Mouse (Mus musculus) ES-E14 (cell line): ENCODE data around the gene Gripap1. TPM values are rescaled to one million over a fixed set of nuclear protein-coding genes. Genes with fewer than 3 reads are reported as not detected.

Source experiments
- DNase-seq: peaks from one replicate; pipeline ENCODE4 v3.0.0-alpha.2; 2013; ENCODE audit warnings: low read depth, low spot score
- H3K27ac ChIP-seq: 2 replicates; pipeline ENCODE4 v1.5.1; 2012; ENCODE audit warnings: low read depth, mild to moderate bottlenecking, low read length, moderate library complexity, mixed read lengths; ENCODE audit not compliant: poor library complexity, insufficient read depth, severe bottlenecking
- H3K36me3 ChIP-seq: 2 replicates; pipeline ENCODE4 v1.6.1; 2012; ENCODE audit warnings: mild to moderate bottlenecking, low read length, moderate library complexity, mixed read lengths; ENCODE audit not compliant: control insufficient read depth, poor library complexity, insufficient read depth, severe bottlenecking
- H3K4me1 ChIP-seq, 2 experiments: fragments of 150-350 bp in 1 of 2; sonication (generic) in 1 of 2; 2 replicates each; pipeline ENCODE4 v1.6.1; 2012; ENCODE audit warnings: low read length in 2 of 2, mild to moderate bottlenecking in 1 of 2, mixed read lengths in 1 of 2; ENCODE audit not compliant: control insufficient read depth in 2 of 2, insufficient read depth in 2 of 2, poor library complexity in 1 of 2
- H3K4me3 ChIP-seq, 2 experiments: fragments of 150-350 bp in 1 of 2; sonication (generic) in 1 of 2; 2 replicates each; pipeline ENCODE4 v1.5.1; 2012; ENCODE audit warnings: low read length in 2 of 2, low read depth in 1 of 2, mild to moderate bottlenecking in 1 of 2, mixed read lengths in 1 of 2; ENCODE audit not compliant: insufficient read depth in 1 of 2, poor library complexity in 1 of 2, severe bottlenecking in 1 of 2
- H3K9ac ChIP-seq: 2 replicates; pipeline ENCODE4 v1.6.1; 2012; ENCODE audit warnings: low read depth, mild to moderate bottlenecking, low read length, mixed read lengths; ENCODE audit not compliant: poor library complexity, insufficient read depth, severe bottlenecking
- H3K9me3 ChIP-seq: fragments of 150-350 bp; sonication (generic); 2 replicates; pipeline ENCODE4 v1.6.1; 2012; ENCODE audit warnings: low read depth, mild to moderate bottlenecking, low read length; ENCODE audit not compliant: control insufficient read depth, insufficient read depth
- CHD2 ChIP-seq: IDR thresholded peaks from 2 replicates; pipeline ENCODE4 v1.6.1; 2014; ENCODE audit warnings: mild to moderate bottlenecking, low read depth, low read length, inconsistent platforms
- HCFC1 ChIP-seq: IDR thresholded peaks from 2 replicates; pipeline ENCODE4 v1.6.1; 2012; ENCODE audit warnings: low read length, inconsistent platforms, borderline replicate concordance; ENCODE audit not compliant: insufficient read depth
- MAFK ChIP-seq: IDR thresholded peaks from 2 replicates; pipeline ENCODE4 v1.6.1; 2014; ENCODE audit warnings: mild to moderate bottlenecking, low read depth, low read length, inconsistent platforms; ENCODE audit not compliant: insufficient read depth
- ZC3H11A ChIP-seq: IDR thresholded peaks from 2 replicates; pipeline ENCODE4 v1.6.1; 2012; ENCODE audit warnings: low read depth, mild to moderate bottlenecking, inconsistent platforms, low read length, borderline replicate concordance
- ZNF384 ChIP-seq: IDR thresholded peaks from 2 replicates; pipeline ENCODE4 v1.6.1; 2012; ENCODE audit warnings: low read depth, low read length, inconsistent platforms
- in situ Hi-C, 2 experiments: fragments of 600-800 bp; cut with MboI; formaldehyde crosslinking; loops; one replicate each; pipeline ENCODE4 v1.15.1; 2025; ENCODE audit warnings: low sequenced_read_pairs in 2 of 2, inconsistent platforms in 1 of 2; ENCODE audit not compliant: unreplicated experiment in 2 of 2
- total RNA-seq: library from RNA; depleted of rRNA; stranded (reverse); fragments of 300-350 nt; gene quantifications from 2 replicates; pipeline ENCODE4 v1.2.3, GENCODE M21; 2012

Gripap1 gene
- total RNA-seq, 1 experiment: 14.9 TPM

DNA sequence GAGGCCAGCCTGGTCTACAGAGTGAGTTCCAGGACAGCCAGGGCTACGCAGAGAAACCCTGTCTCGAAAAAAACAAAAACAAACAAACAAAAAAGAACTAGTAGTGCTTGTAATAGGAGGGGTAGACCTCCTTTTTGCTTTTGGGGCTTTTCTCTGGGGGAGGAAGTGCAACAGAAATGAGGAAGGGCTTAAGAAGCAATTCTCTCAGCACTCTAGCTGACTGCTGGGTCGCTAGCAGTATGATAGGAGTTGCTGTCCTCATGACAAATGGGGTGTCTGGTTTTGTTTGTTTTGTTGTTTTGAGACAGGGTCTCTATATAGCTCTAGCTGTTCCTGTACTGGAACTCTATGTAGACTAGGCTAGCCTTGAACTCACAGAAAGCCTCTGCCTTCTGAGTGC lies 75.0 kb downstream of the Gripap1 start:
- in situ Hi-C loops: no loop called here
- peaks cover 0 to 8% of the 10 kb centered on the region in 2 experiments; a peak in 3 of 4 replicates for H3K4me1 ChIP-seq
- H3K9me3 ChIP-seq: no peaks in the 10 kb centered on the region
- no peak overlapping the region for H3K9ac ChIP-seq
- peaks cover 6% of the 10 kb centered on the region for H3K36me3 ChIP-seq
- no peak for DNase-seq
- H3K27ac ChIP-seq: no peak overlapping the region
- no peak overlapping the region for H3K4me3 ChIP-seq
- TF ChIP-seq ZNF384 (no peak), ZC3H11A (no peak), HCFC1 (no peak), CHD2 (no peak), MAFK (no peak)

DNA sequence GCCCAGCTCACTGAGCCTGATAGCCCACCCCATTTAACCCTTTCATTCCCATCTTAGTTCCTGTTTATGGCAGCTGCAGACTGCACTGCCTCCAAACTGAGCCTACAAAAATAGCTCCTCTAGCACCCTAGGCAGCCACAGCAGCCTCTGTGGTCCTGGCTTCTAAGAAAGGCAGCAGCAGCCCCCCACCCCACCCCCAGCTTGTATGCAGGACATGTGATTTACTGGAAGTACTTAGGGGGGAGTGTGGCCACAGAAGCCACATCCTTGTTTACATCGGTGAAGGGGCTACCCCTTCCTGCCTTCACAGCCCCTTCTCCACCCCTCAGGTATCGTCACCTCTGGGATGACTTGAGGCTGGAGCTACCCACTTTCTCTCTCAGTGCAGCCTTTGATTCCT lies 75.8 kb downstream of the Gripap1 start:
- Histone ChIP-seq H3K27ac (no peak overlapping the region), H3K36me3 (peaks cover 6% of the 10 kb centered on the region), H3K4me3 (no peak overlapping the region), H3K9me3 (no peaks in the 10 kb centered on the region), H3K9ac (no peak overlapping the region), H3K4me1 (peaks cover 0 to 8% of the 10 kb centered on the region in 2 experiments; a peak in 3 of 4 replicates)
- in situ Hi-C loops: no loop called here
- DNase-seq: no peak
- TF ChIP-seq ZNF384 (no peak), CHD2 (no peak), MAFK (no peak), ZC3H11A (no peak), HCFC1 (no peak)

DNA sequence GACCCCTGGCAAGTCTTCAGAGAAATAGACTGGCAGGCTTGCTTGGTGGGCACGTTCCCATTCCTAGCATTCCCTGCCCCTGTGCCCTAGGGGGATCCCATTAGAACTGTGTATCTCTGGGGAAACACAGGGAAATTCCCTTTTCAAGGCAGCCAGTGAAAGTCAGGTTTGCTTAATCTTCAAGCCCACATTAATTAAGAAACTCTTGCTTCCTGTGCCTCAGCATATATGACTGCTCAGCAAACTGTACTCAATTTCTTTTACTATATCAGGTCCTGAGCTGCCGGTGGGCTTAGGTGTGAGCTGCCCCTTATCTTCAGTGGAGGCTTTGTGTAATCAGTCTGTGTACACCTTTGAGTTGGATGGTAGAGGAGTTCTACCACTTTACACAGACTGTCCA lies 76.2 kb downstream of the Gripap1 start:
- in situ Hi-C loops: no loop called here
- Histone ChIP-seq H3K4me1 (peaks cover 0 to 8% of the 10 kb centered on the region in 2 experiments; a peak in 3 of 4 replicates), H3K9ac (no peak overlapping the region), H3K9me3 (no peaks in the 10 kb centered on the region), H3K36me3 (peaks cover 6% of the 10 kb centered on the region), H3K27ac (no peak overlapping the region), H3K4me3 (no peak overlapping the region)
- TF ChIP-seq HCFC1: no peak
- no peak for TF ChIP-seq ZC3H11A
- no peak for TF ChIP-seq MAFK
- no peak for TF ChIP-seq CHD2
- TF ChIP-seq ZNF384: no peak
- DNase-seq: no peak

DNA sequence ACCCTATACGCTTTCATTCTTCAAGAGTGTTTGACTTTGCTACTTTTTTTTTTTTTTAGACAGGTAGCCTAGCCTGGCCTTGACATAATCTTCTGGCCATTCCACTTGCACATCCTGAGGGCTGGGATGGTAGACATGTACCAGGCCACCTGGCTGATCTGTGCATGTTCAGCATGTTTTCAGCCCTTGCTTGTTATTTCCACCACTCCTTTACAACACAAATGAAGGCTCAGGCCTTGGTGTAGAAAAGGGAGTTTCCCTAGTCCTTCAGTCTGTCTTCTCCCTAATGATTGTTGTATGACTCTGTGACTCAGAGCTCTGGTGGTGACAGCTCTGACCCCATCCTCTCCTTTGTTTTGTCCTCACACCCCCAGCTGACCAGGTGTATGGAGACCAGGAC lies 77.6 kb downstream of the Gripap1 start:
- no peak overlapping the region for H3K27ac ChIP-seq
- H3K4me3 ChIP-seq: no peak overlapping the region
- peaks cover 8% of the 10 kb centered on the region for H3K36me3 ChIP-seq
- no peak for DNase-seq
- in situ Hi-C loops: no loop called here
- no peak overlapping the region for H3K9ac ChIP-seq
- no peaks in the 10 kb centered on the region for H3K9me3 ChIP-seq
- TF ChIP-seq MAFK (no peak), HCFC1 (no peak), CHD2 (no peak), ZNF384 (no peak), ZC3H11A (no peak)
- H3K4me1 ChIP-seq: peaks cover 0 to 8% of the 10 kb centered on the region in 2 experiments; a peak in 3 of 4 replicates

DNA sequence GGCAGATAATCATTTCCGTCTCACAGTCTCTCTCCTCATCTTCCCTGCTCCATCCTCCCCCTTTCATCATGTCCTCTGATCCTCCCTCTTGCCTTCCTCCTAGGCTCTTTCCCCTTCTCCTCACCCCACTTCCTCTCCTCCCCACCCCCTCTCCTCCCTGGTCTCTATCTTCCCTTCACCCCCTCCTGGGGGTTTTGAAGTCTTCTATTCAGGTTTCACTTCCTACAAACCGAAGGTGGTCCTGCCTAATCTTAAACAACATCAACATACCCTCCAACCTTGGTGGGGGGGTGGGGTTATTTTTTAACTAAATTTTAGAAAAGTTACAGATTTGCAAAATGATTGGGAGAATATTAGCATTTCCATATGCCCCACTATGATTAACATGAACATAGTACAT lies 78.9 kb downstream of the Gripap1 start:
- TF ChIP-seq HCFC1 (no peak), MAFK (no peak), ZC3H11A (no peak), ZNF384 (no peak), CHD2 (no peak)
- in situ Hi-C loops: no loop called here

More for the DNA sequence above, 78.9 kb downstream of the Gripap1 start:
- H3K27ac ChIP-seq: no peak overlapping the region
- no peak overlapping the region for H3K9ac ChIP-seq
- peaks cover 0 to 8% of the 10 kb centered on the region in 2 experiments; a peak in 3 of 4 replicates for H3K4me1 ChIP-seq
- DNase-seq: no peak
- H3K9me3 ChIP-seq: no peaks in the 10 kb centered on the region
- H3K36me3 ChIP-seq: peaks cover 14% of the 10 kb centered on the region
- no peak overlapping the region for H3K4me3 ChIP-seq
